Mouse (Mus musculus): ENCODE measurements around the gene Arl1. TPM values are rescaled to one million over a fixed set of nuclear protein-coding genes. Genes with fewer than 3 reads are reported as not detected.

Gene Arl1
- polyA plus RNA-seq, 1 experiment: 132 TPM

DNA sequence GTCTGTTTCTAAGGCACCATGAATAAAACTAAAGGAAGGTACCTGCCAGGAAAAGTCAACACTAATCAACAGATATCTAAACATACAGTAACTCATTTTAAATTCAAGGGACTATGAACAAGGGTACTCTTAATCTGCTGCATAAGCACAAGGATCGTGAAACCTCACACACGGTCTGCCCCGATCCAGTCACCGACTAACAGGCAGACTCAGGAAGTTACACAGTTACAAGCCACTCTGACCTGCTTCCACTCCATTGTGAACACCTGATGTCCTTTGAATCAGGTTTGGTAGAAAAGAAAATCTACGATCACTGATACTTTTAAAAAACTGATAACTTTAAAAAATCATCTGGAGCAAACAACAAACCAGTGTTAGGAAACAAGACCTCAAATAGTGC lies 53.3 kb downstream of the Arl1 start:
- H3K27ac ChIP-seq (ENCODE audit: insufficient read depth, low read length): no peak overlapping the region
- no peak for TF ChIP-seq CTCF (IDR thresholded peaks at IDR 0.05; ENCODE audit: extremely low read depth, insufficient read depth, low read length)
- no peak for TF ChIP-seq POLR2A (IDR thresholded peaks at IDR 0.05; ENCODE audit: extremely low read depth, insufficient read depth, low read length)
- H3K4me1 ChIP-seq (ENCODE audit: control insufficient read depth, insufficient read depth, low read length): no peaks in the 10 kb centered on the region; the same call in 1 of the 2 replicates
- H3K4me3 ChIP-seq (ENCODE audit: insufficient read depth, low read length): no peak overlapping the region

DNA sequence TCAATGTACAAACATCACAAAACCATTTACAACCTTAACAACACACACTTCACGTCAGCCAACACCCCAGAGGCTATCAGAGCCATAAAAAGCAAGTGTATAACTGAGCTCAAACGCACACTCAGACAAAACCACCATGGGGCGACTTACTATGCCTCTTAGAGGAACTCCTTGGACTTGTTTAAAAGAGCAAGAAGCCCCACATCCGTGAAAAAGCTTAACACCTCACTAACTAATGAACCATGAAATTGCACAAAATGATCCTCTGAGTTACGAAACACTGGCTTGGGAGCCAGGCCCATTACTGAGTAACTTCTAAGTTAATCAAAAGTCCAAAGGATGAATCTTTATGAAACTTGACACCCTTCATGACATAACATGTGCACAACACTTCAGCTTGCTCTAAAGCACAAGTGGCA lies 53.9 kb downstream of the Arl1 start:
- H3K27ac ChIP-seq (ENCODE audit: insufficient read depth, low read length): no peak overlapping the region
- TF ChIP-seq CTCF (IDR thresholded peaks at IDR 0.05; ENCODE audit: extremely low read depth, insufficient read depth, low read length): no peak
- TF ChIP-seq POLR2A (IDR thresholded peaks at IDR 0.05; ENCODE audit: extremely low read depth, insufficient read depth, low read length): no peak
- H3K4me1 ChIP-seq (ENCODE audit: control insufficient read depth, insufficient read depth, low read length): no peaks in the 10 kb centered on the region; the same call in 1 of the 2 replicates
- no peak overlapping the region for H3K4me3 ChIP-seq (ENCODE audit: insufficient read depth, low read length)

DNA sequence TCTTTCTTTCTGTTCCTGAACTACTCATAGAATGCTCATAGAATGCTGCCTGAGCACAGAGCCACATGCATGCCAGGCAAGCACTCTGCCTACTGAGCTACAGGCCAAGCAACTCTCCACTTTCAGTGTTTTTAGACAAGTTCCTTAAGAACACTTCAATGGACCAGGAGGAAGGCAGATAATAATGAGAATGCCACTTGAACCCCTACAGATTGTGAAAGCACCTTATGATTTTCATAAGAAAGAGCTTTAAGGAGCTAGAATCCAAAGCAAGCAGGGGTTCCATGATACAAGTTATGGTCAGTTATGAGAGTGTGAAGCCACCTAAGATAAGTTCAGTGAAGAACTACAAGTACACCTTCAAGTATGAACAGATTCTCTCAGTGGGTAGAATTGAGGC lies 63.0 kb downstream of the Arl1 start:
- no peak overlapping the region for H3K27ac ChIP-seq (ENCODE audit: insufficient read depth, low read length)
- no peak overlapping the region for H3K4me3 ChIP-seq (ENCODE audit: insufficient read depth, low read length)
- no peak for TF ChIP-seq POLR2A (IDR thresholded peaks at IDR 0.05; ENCODE audit: extremely low read depth, insufficient read depth, low read length)
- no peak for TF ChIP-seq CTCF (IDR thresholded peaks at IDR 0.05; ENCODE audit: extremely low read depth, insufficient read depth, low read length)
- H3K4me1 ChIP-seq (ENCODE audit: control insufficient read depth, insufficient read depth, low read length): no peaks in the 10 kb centered on the region

Other genes with a start within 250 kb of the Arl1 start
- 22.2 and 22.8 TPM in 2 replicates for gene Chpt1, start 226.8 kb upstream of the Arl1 start, polyA plus RNA-seq (2012; rRNA removed)
- gene Mybpc1, start 125.7 kb upstream of the Arl1 start, polyA plus RNA-seq (2012; rRNA removed): 2.6 and 3.3 TPM in 2 replicates
- not detected in 2 replicates for gene Spic, start 45.8 kb upstream of the Arl1 start, polyA plus RNA-seq (2012; rRNA removed)
- gene Utp20, start 95.9 kb downstream of the Arl1 start, polyA plus RNA-seq (2012; rRNA removed): 18.0 and 18.7 TPM in 2 replicates
- 0.04 TPM in 1 of 2 replicates, not detected in the other for gene Slc5a8, start 155.1 kb downstream of the Arl1 start, polyA plus RNA-seq (2012; rRNA removed)